Mouse (Mus musculus) embryonic facial prominence, embryonic 15.5 days (tissue): ENCODE results near the gene Acp4. TPM values are rescaled to one million over a fixed set of nuclear protein-coding genes. Genes with fewer than 3 reads are reported as not detected.
"Not testable (repeated sequence)": the region's sequence is repeated elsewhere in the genome, so short reads cannot be mapped to it uniquely, and the experiment has no call there.

Experiments
- ATAC-seq: fragments of 200-750 bp; cut with Nextera tagmentation; 2 replicates; pipeline ENCODE4 v1.8.0; 2017; ENCODE audit warnings: low read depth, moderate TSS enrichment; ENCODE audit not compliant: insufficient number of reproducible peaks, low FRiP score, low TSS enrichment
- H3K27ac ChIP-seq: fragments of 300-500 bp; sonication (generic); replicated peaks from 2 replicates; pipeline ENCODE4 v1.5.1; 2015; ENCODE audit warnings: mild to moderate bottlenecking, inconsistent platforms
- H3K27me3 ChIP-seq: fragments of 300-500 bp; sonication (generic); 2 replicates; pipeline ENCODE4 v1.6.1; 2015; ENCODE audit warnings: inconsistent platforms
- H3K36me3 ChIP-seq: fragments of 300-500 bp; sonication (generic); 2 replicates; pipeline ENCODE4 v1.6.1; 2015; ENCODE audit warnings: mild to moderate bottlenecking, inconsistent platforms
- H3K4me1 ChIP-seq: fragments of 300-500 bp; sonication (generic); 2 replicates; pipeline ENCODE4 v1.6.1; 2015; ENCODE audit warnings: inconsistent platforms
- H3K4me2 ChIP-seq: fragments of 300-500 bp; sonication (generic); replicated peaks from 2 replicates; pipeline ENCODE4 v1.6.1; 2015; ENCODE audit warnings: mild to moderate bottlenecking, inconsistent platforms
- H3K4me3 ChIP-seq: fragments of 300-500 bp; sonication (generic); replicated peaks from 2 replicates; pipeline ENCODE4 v1.5.1; 2015; ENCODE audit warnings: mild to moderate bottlenecking, inconsistent platforms
- H3K9ac ChIP-seq: fragments of 300-500 bp; sonication (generic); 2 replicates; pipeline ENCODE4 v1.6.1; 2015; ENCODE audit warnings: inconsistent platforms
- H3K9me3 ChIP-seq: fragments of 300-500 bp; sonication (generic); replicated peaks from 2 replicates; pipeline ENCODE4 v1.6.1; 2016; ENCODE audit warnings: inconsistent platforms
- WGBS: fragments of 180-500 bp; shearing (Covaris S2); methylation state at CpG from one replicate; pipeline ENCODE4 v1.1.7; 2015; 5-methylcytosine and 5-hydroxymethylcytosine counted together
- polyA plus RNA-seq: library from polyadenylated mRNA; unstranded; fragments of >200 nt; fragmentation: Nextera tagmentation; extraction: Ambion mirVana; gene quantifications from 2 replicates; pipeline ENCODE4 v1.2.1, GENCODE M21; 2015

Acp4 gene
- polyA plus RNA-seq, 1 experiment from 2014 or later, result 0.23 TPM

GRCm38 (mm10) chr7:44262791-44263643 is 5.8 kb upstream of the Acp4 start:
- Histone ChIP-seq H3K9ac (no peak overlapping the region), H3K9me3 (no peaks in the 10 kb centered on the region), H3K4me2 (peak overlapping the region; percentile 40), H3K27ac (no peak overlapping the region), H3K4me3 (peak overlapping the region; percentile 21; the same call in 1 of the 2 replicates), H3K36me3 (no peaks in the 10 kb centered on the region), H3K27me3 (peaks cover 9% of the 10 kb centered on the region), H3K4me1 (peaks cover 5% of the 10 kb centered on the region)
- 2% methylated on average over 34 of the region's 34 CpGs for WGBS
- no peak; the same call in 1 of the 2 replicates for ATAC-seq

GRCm38 (mm10) chr7:44261147-44261546 is 4.0 kb upstream of the Acp4 start, which contains the start of gene Gm15517:
Gene Gm15517 (plus strand): TSS chr7:44261447.
- H3K27me3 ChIP-seq, result peaks cover 9% of the 10 kb centered on the region
- no peak within 1 kb of the TSS for H3K4me3 ChIP-seq
- H3K36me3 ChIP-seq, result no peaks in the 10 kb centered on the region
- no peak for ATAC-seq
- H3K4me1 ChIP-seq, result peaks cover 5% of the 10 kb centered on the region
- H3K27ac ChIP-seq, result no peak within 1 kb of the TSS
- H3K9me3 ChIP-seq, result no peaks in the 10 kb centered on the region
- no peak within 1 kb of the TSS for H3K4me2 ChIP-seq
- no peak within 1 kb of the TSS for H3K9ac ChIP-seq
- 51% methylated on average over 5 of the region's 5 CpGs for WGBS

- H3K9ac ChIP-seq, result no peak overlapping the region
- no peaks in the 10 kb centered on the region for H3K9me3 ChIP-seq
- H3K4me2 ChIP-seq, result no peak overlapping the region
- no peak for ATAC-seq
- no peaks in the 10 kb centered on the region for H3K36me3 ChIP-seq
- H3K27ac ChIP-seq, result no peak overlapping the region
- peaks cover 5% of the 10 kb centered on the region for H3K4me1 ChIP-seq
- peaks cover 9% of the 10 kb centered on the region for H3K27me3 ChIP-seq
- no peak overlapping the region for H3K4me3 ChIP-seq
- 64% methylated on average over 6 of the region's 6 CpGs for WGBS
Observed at GRCm38 (mm10) chr7:44260410-44260809, 3.2 kb upstream of the Acp4 start.

- H3K4me2 ChIP-seq, result no peak overlapping the region
- H3K27me3 ChIP-seq, result no peaks in the 10 kb centered on the region
- WGBS, result 69% methylated on average over 6 of the region's 6 CpGs
- no peak overlapping the region for H3K4me3 ChIP-seq
- H3K4me1 ChIP-seq, result peaks cover 6% of the 10 kb centered on the region; the same call in 1 of the 2 replicates
- H3K36me3 ChIP-seq, result peaks cover 32% of the 10 kb centered on the region
- H3K27ac ChIP-seq, result no peak overlapping the region
- H3K9me3 ChIP-seq, result no peaks in the 10 kb centered on the region
- H3K9ac ChIP-seq, result no peak overlapping the region
- ATAC-seq, result no peak
Observed at GRCm38 (mm10) chr7:44254930-44255329, 2.2 kb downstream of the Acp4 start.

- Histone ChIP-seq H3K27ac (peak overlapping the region; percentile 34; the same call in 1 of the 2 replicates), H3K36me3 (peaks cover 48% of the 10 kb centered on the region), H3K27me3 (no peaks in the 10 kb centered on the region), H3K4me2 (no peak overlapping the region), H3K4me1 (peaks cover 18% of the 10 kb centered on the region; the same call in 1 of the 2 replicates), H3K9me3 (no peaks in the 10 kb centered on the region), H3K4me3 (no peak overlapping the region), H3K9ac (no peak overlapping the region; the same call in 1 of the 2 replicates)
- ATAC-seq, result no peak; the same call in 1 of the 2 replicates
- WGBS, result 62% methylated on average over 15 of the region's 15 CpGs
Observed at GRCm38 (mm10) chr7:44253023-44253616, 4.1 kb downstream of the Acp4 start.

GRCm38 (mm10) chr7:44250732-44251275 is 6.4 kb downstream of the Acp4 start:
- not testable (repeated sequence) for H3K9ac ChIP-seq, H3K27ac ChIP-seq, H3K4me3 ChIP-seq, H3K4me2 ChIP-seq, H3K9me3 ChIP-seq, ATAC-seq, H3K27me3 ChIP-seq
- H3K4me1 ChIP-seq, result peaks cover 26% of the 10 kb centered on the region
- WGBS, result 82% methylated on average over 17 of the region's 17 CpGs
- peaks cover 48% of the 10 kb centered on the region for H3K36me3 ChIP-seq

- no peaks in the 10 kb centered on the region for H3K9me3 ChIP-seq
- 89% methylated on average over 4 of the region's 4 CpGs for WGBS
- H3K27me3 ChIP-seq, result no peaks in the 10 kb centered on the region
- no peak overlapping the region for H3K9ac ChIP-seq
- no peak for ATAC-seq
- peaks cover 34% of the 10 kb centered on the region for H3K4me1 ChIP-seq
- no peak overlapping the region for H3K27ac ChIP-seq
- no peak overlapping the region for H3K4me3 ChIP-seq
- H3K4me2 ChIP-seq, result no peak overlapping the region
- peaks cover 48% of the 10 kb centered on the region for H3K36me3 ChIP-seq
Observed at GRCm38 (mm10) chr7:44249248-44249647, 7.9 kb downstream of the Acp4 start.

GRCm38 (mm10) chr7:44247971-44248370 is 9.2 kb downstream of the Acp4 start:
- peaks cover 38% of the 10 kb centered on the region for H3K36me3 ChIP-seq
- peak overlapping the region; percentile 97 for H3K4me3 ChIP-seq
- H3K4me2 ChIP-seq, result peak overlapping the region; percentile 62
- peak overlapping the region; percentile 91; the same call in 1 of the 2 replicates for H3K9ac ChIP-seq
- no peak overlapping the region for H3K27ac ChIP-seq
- ATAC-seq, result no peak
- peaks cover 34% of the 10 kb centered on the region for H3K4me1 ChIP-seq
- H3K27me3 ChIP-seq, result no peaks in the 10 kb centered on the region
- WGBS, result 86% methylated on average over 2 of the region's 2 CpGs
- H3K9me3 ChIP-seq, result no peaks in the 10 kb centered on the region

GRCm38 (mm10) chr7:44246984-44247470 is 10.2 kb downstream of the Acp4 start:
- peak overlapping the region; percentile 96 for H3K27ac ChIP-seq
- no peak for ATAC-seq
- 0% methylated on average over 23 of the region's 23 CpGs for WGBS
- H3K9ac ChIP-seq, result peak overlapping the region; percentile 91
- H3K4me1 ChIP-seq, result peaks cover 34% of the 10 kb centered on the region
- no peaks in the 10 kb centered on the region for H3K9me3 ChIP-seq
- H3K36me3 ChIP-seq, result peaks cover 28% of the 10 kb centered on the region
- H3K4me2 ChIP-seq, result peak overlapping the region; percentile 62
- peak overlapping the region; percentile 97 for H3K4me3 ChIP-seq
- no peaks in the 10 kb centered on the region for H3K27me3 ChIP-seq

- peak within 1 kb of the TSS; percentile 96 for H3K27ac ChIP-seq
- H3K4me3 ChIP-seq, result peak within 1 kb of the TSS; percentile 97
- peak; percentile 90 for ATAC-seq
- peaks cover 34% of the 10 kb centered on the region for H3K4me1 ChIP-seq
- peaks cover 28% of the 10 kb centered on the region for H3K36me3 ChIP-seq
- peak within 1 kb of the TSS; percentile 95 for H3K9ac ChIP-seq
- peak within 1 kb of the TSS; percentile 62 for H3K4me2 ChIP-seq
- no peaks in the 10 kb centered on the region for H3K27me3 ChIP-seq
- no peaks in the 10 kb centered on the region for H3K9me3 ChIP-seq
- WGBS, result under 1% methylated on average over 62 of the region's 62 CpGs
Observed at GRCm38 (mm10) chr7:44246055-44246983, 10.9 kb downstream of the Acp4 start, which contains the start of the genes 1700028J19Rik and 2410002F23Rik. Gene 1700028J19Rik (minus strand): TSS chr7:44246695. Gene 2410002F23Rik (plus strand): TSS chr7:44246722.
